Mouse (Mus musculus): Measurements from ENCODE around the gene Ppp1ca. TPM values are rescaled to one million over a fixed set of nuclear protein-coding genes. Genes with fewer than 3 reads are reported as not detected.

The Ppp1ca gene
- total RNA-seq, 2 experiments from 2014 or later, result 353 to 384 TPM

GRCm38 (mm10) chr19:4154437-4155222 lies 37.2 kb upstream of the Ppp1ca start:
- DNase-seq (ENCODE audit: low spot score in 2 of 2), result no peak

- DNase-seq (ENCODE audit: low spot score in 2 of 2), result no peak
These were observed 36.4 kb upstream of the Ppp1ca start for GRCm38 (mm10) chr19:4155223-4156072.

GRCm38 (mm10) chr19:4156073-4156579 lies 35.7 kb upstream of the Ppp1ca start:
- DNase-seq (ENCODE audit: low spot score in 2 of 2), result no peak

GRCm38 (mm10) chr19:4156771-4157170 lies 35.1 kb upstream of the Ppp1ca start:
- no peak for DNase-seq (ENCODE audit: low spot score in 2 of 2)

GRCm38 (mm10) chr19:4159049-4159448 lies 32.8 kb upstream of the Ppp1ca start:
- no peak for DNase-seq (ENCODE audit: low spot score in 2 of 2)

- DNase-seq (ENCODE audit: low spot score in 2 of 2), result peak; percentile 94 to 96
These were observed 29.0 kb upstream of the Ppp1ca start, which contains the start of gene Rps6kb2 for GRCm38 (mm10) chr19:4162646-4163542. TSS of gene Rps6kb2 (minus strand) at chr19:4163354.

GRCm38 (mm10) chr19:4163543-4163887 lies 28.4 kb upstream of the Ppp1ca start:
- no peak for DNase-seq (ENCODE audit: low spot score in 2 of 2)

- DNase-seq (ENCODE audit: low spot score in 2 of 2), result no peak
These were observed 27.8 kb upstream of the Ppp1ca start for GRCm38 (mm10) chr19:4164100-4164499.

GRCm38 (mm10) chr19:4164721-4165120 lies 27.1 kb upstream of the Ppp1ca start:
- peak in 1 of 2 experiments; percentile 38 for DNase-seq (ENCODE audit: low spot score in 2 of 2)

GRCm38 (mm10) chr19:4166678-4167476 lies 25.0 kb upstream of the Ppp1ca start:
- no peak for DNase-seq (ENCODE audit: low spot score in 2 of 2)

GRCm38 (mm10) chr19:4169378-4169784 lies 22.5 kb upstream of the Ppp1ca start:
- DNase-seq (ENCODE audit: low spot score in 2 of 2), result peak; percentile 99

GRCm38 (mm10) chr19:4169810-4170209 lies 22.1 kb upstream of the Ppp1ca start:
- DNase-seq (ENCODE audit: low spot score in 2 of 2), result no peak

- DNase-seq (ENCODE audit: low spot score in 2 of 2), result no peak
These were observed 21.0 kb upstream of the Ppp1ca start for GRCm38 (mm10) chr19:4170723-4171392.

GRCm38 (mm10) chr19:4171393-4172290 lies 20.2 kb upstream of the Ppp1ca start:
- no peak for DNase-seq (ENCODE audit: low spot score in 2 of 2)

GRCm38 (mm10) chr19:4172925-4173324 lies 18.9 kb upstream of the Ppp1ca start:
- no peak for DNase-seq (ENCODE audit: low spot score in 2 of 2)

- no peak for DNase-seq (ENCODE audit: low spot score in 2 of 2)
These were observed 16.4 kb upstream of the Ppp1ca start, which contains the start of gene Carns1 for GRCm38 (mm10) chr19:4175368-4175947. TSS of gene Carns1 (minus strand) at chr19:4175479.

- no peak for DNase-seq (ENCODE audit: low spot score in 2 of 2)
These were observed 11.5 kb upstream of the Ppp1ca start for GRCm38 (mm10) chr19:4180411-4180810.

- peak in 1 of 2 experiments; percentile 57 for DNase-seq (ENCODE audit: low spot score in 2 of 2)
These were observed 10.0 kb upstream of the Ppp1ca start for GRCm38 (mm10) chr19:4181892-4182291.
